Mouse (Mus musculus) lung, postnatal 0 days (tissue): ENCODE data around the gene Cdc42ep1.

Experiments used
- CTCF ChIP-seq: IDR thresholded peaks from 2 replicates; pipeline ENCODE4 v1.5.1; 2016; ENCODE audit warnings: antibody characterized with exemption, mild to moderate bottlenecking
- EP300 ChIP-seq: IDR thresholded peaks from 2 replicates; pipeline ENCODE4 v1.6.1; 2016; ENCODE audit warnings: antibody characterized with exemption, mild to moderate bottlenecking, control low read depth

DNA sequence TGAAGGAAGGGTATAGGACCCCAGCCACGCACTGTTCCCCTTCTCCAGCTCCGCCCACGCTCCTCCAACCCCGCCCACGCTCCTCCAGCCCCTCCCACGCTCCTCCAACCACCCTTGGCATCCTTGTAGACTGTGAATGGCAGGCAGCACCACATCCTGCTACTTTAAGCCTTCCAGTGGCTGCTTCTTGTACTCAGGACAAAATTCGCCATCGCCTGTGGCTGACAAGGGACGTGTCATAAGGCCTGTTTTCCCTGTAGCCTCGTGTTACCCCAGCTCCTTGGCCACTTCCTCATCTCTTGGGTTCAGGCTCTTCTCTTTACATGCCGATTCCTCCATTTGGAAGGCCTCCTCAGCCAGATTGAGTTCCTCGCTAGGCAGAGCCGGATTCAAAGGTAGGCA lies 21.4 kb downstream of the Cdc42ep1 start:
- no peak for TF ChIP-seq EP300
- TF ChIP-seq CTCF: no peak
